Mouse (Mus musculus) heart, embryonic 10.5 days (tissue): ENCODE data around the gene Pigo. TPM values are rescaled to one million over a fixed set of nuclear protein-coding genes. Genes with fewer than 3 reads are reported as not detected.

ENCODE experiments used
- DNase-seq: peaks from one replicate; pipeline ENCODE4 v3.0.0-alpha.2; 2017; ENCODE audit warnings: low spot score
- H3K27ac ChIP-seq: fragments of 300-500 bp; sonication (generic); 2 replicates; pipeline ENCODE4 v1.5.1; 2016; ENCODE audit warnings: mild to moderate bottlenecking
- H3K27me3 ChIP-seq: fragments of 300-500 bp; sonication (generic); 2 replicates; pipeline ENCODE4 v1.6.1; 2016; ENCODE audit warnings: mild to moderate bottlenecking; ENCODE audit not compliant: poor library complexity, insufficient read depth, severe bottlenecking
- H3K36me3 ChIP-seq: fragments of 300-500 bp; sonication (generic); 2 replicates; pipeline ENCODE4 v1.6.1; 2016; ENCODE audit warnings: mild to moderate bottlenecking, moderate library complexity
- H3K4me1 ChIP-seq: fragments of 300-500 bp; sonication (generic); 2 replicates; pipeline ENCODE4 v1.6.1; 2016; ENCODE audit warnings: mild to moderate bottlenecking
- H3K4me3 ChIP-seq: fragments of 300-500 bp; sonication (generic); 2 replicates; pipeline ENCODE4 v1.5.1; 2016; ENCODE audit warnings: mild to moderate bottlenecking, moderate library complexity
- H3K9me3 ChIP-seq: fragments of 300-500 bp; sonication (generic); 2 replicates; pipeline ENCODE4 v1.6.1; 2016; ENCODE audit warnings: mild to moderate bottlenecking, moderate library complexity
- WGBS: fragments of 180-500 bp; shearing (Covaris S2); methylation state at CpG from one replicate; pipeline ENCODE4 v1.1.7; 2016; 5-methylcytosine and 5-hydroxymethylcytosine counted together
- polyA plus RNA-seq: library from polyadenylated mRNA; unstranded; fragments of >200 nt; fragmentation: Nextera tagmentation; extraction: Ambion mirVana; gene quantifications from 2 replicates; pipeline ENCODE4 v1.2.1, GENCODE M21; 2016

The Pigo gene
- polyA plus RNA-seq, result 18.4 and 21.0 TPM in 2 replicates

GRCm38 (mm10) chr4:43025084-43025960 lies at the start of gene Pigo:
TSS of gene Pigo (minus strand) at chr4:43025819.
- peak within 1 kb of the TSS; percentile 74 for H3K4me3 ChIP-seq
- peaks cover 81% of the 10 kb centered on the region for H3K36me3 ChIP-seq
- peak; percentile 96 for DNase-seq
- WGBS, result 8% methylated on average over 42 of the region's 42 CpGs
- H3K27ac ChIP-seq, result peak within 1 kb of the TSS; percentile 90
- H3K4me1 ChIP-seq, result peaks cover 20% of the 10 kb centered on the region
- H3K9me3 ChIP-seq, result no peaks in the 10 kb centered on the region
- H3K27me3 ChIP-seq, result no peaks in the 10 kb centered on the region

GRCm38 (mm10) chr4:43074923-43075322 lies 49.3 kb upstream of the Pigo start:
- H3K4me1 ChIP-seq, result no peaks in the 10 kb centered on the region
- H3K27ac ChIP-seq, result no peak overlapping the region
- H3K36me3 ChIP-seq, result no peaks in the 10 kb centered on the region
- DNase-seq, result no peak
- no peaks in the 10 kb centered on the region for H3K9me3 ChIP-seq
- no peak overlapping the region for H3K4me3 ChIP-seq
- H3K27me3 ChIP-seq, result no peaks in the 10 kb centered on the region

- H3K27me3 ChIP-seq, result 0 out of 2 replicates have a peak, but pooled peaks cover 6% of the 10 kb centered on the region
- no peak overlapping the region for H3K27ac ChIP-seq
- H3K9me3 ChIP-seq, result no peaks in the 10 kb centered on the region
- H3K4me1 ChIP-seq, result no peaks in the 10 kb centered on the region
- H3K4me3 ChIP-seq, result no peak overlapping the region
- no peaks in the 10 kb centered on the region for H3K36me3 ChIP-seq
- 87% methylated on average over 4 of the region's 4 CpGs for WGBS
- DNase-seq, result no peak
These were observed 39.9 kb upstream of the Pigo start for GRCm38 (mm10) chr4:43065471-43065870.

GRCm38 (mm10) chr4:43060286-43060685 lies 34.7 kb upstream of the Pigo start:
- Histone ChIP-seq H3K36me3 (no peaks in the 10 kb centered on the region), H3K4me3 (peak overlapping the region; percentile 77; the same call in 1 of the 2 replicates), H3K9me3 (no peaks in the 10 kb centered on the region), H3K27ac (no peak overlapping the region), H3K4me1 (peaks cover 6% of the 10 kb centered on the region), H3K27me3 (peaks cover 16% of the 10 kb centered on the region; the same call in 1 of the 2 replicates)
- WGBS, result 54% methylated on average over 3 of the region's 3 CpGs
- no peak for DNase-seq

GRCm38 (mm10) chr4:43059697-43060096 lies 34.1 kb upstream of the Pigo start:
- WGBS, result 44% methylated on average over 3 of the region's 3 CpGs
- H3K4me1 ChIP-seq, result peaks cover 6% of the 10 kb centered on the region
- peak overlapping the region; percentile 93 for H3K27ac ChIP-seq
- no peaks in the 10 kb centered on the region for H3K36me3 ChIP-seq
- peaks cover 16% of the 10 kb centered on the region; the same call in 1 of the 2 replicates for H3K27me3 ChIP-seq
- DNase-seq, result no peak
- H3K9me3 ChIP-seq, result no peaks in the 10 kb centered on the region
- H3K4me3 ChIP-seq, result peak overlapping the region; percentile 77

GRCm38 (mm10) chr4:43058753-43059654 lies 33.4 kb upstream of the Pigo start, which contains the start of gene Unc13b:
TSS of gene Unc13b (plus strand) at chr4:43058953.
- WGBS, result 1% methylated on average over 89 of the region's 90 CpGs
- peak within 1 kb of the TSS; percentile 93 for H3K27ac ChIP-seq

GRCm38 (mm10) chr4:43058392-43058752 lies 32.8 kb upstream of the Pigo start:
- peaks cover 6% of the 10 kb centered on the region for H3K4me1 ChIP-seq
- H3K4me3 ChIP-seq, result peak overlapping the region; percentile 77
- 22% methylated on average over 8 of the region's 8 CpGs for WGBS
- H3K36me3 ChIP-seq, result no peaks in the 10 kb centered on the region
- H3K27ac ChIP-seq, result peak overlapping the region; percentile 93; the same call in 1 of the 2 replicates
- no peak for DNase-seq
- no peaks in the 10 kb centered on the region for H3K9me3 ChIP-seq
- peaks cover 16% of the 10 kb centered on the region; the same call in 1 of the 2 replicates for H3K27me3 ChIP-seq

More at GRCm38 (mm10) chr4:43058753-43059654, 33.4 kb upstream of the Pigo start, which contains the start of gene Unc13b:
- H3K4me3 ChIP-seq, result peak within 1 kb of the TSS; percentile 77
- H3K9me3 ChIP-seq, result no peaks in the 10 kb centered on the region
- peak; percentile 98 for DNase-seq
- no peaks in the 10 kb centered on the region for H3K36me3 ChIP-seq
- H3K27me3 ChIP-seq, result peaks cover 16% of the 10 kb centered on the region; the same call in 1 of the 2 replicates
- H3K4me1 ChIP-seq, result peaks cover 6% of the 10 kb centered on the region

GRCm38 (mm10) chr4:43057654-43058053 lies 32.0 kb upstream of the Pigo start:
- DNase-seq, result no peak
- peaks cover 16% of the 10 kb centered on the region; the same call in 1 of the 2 replicates for H3K27me3 ChIP-seq
- no peaks in the 10 kb centered on the region for H3K36me3 ChIP-seq
- no peaks in the 10 kb centered on the region for H3K9me3 ChIP-seq
- WGBS, result 88% methylated on average over 5 of the region's 5 CpGs
- H3K27ac ChIP-seq, result no peak overlapping the region
- H3K4me1 ChIP-seq, result peaks cover 6% of the 10 kb centered on the region
- no peak overlapping the region for H3K4me3 ChIP-seq

GRCm38 (mm10) chr4:43052627-43053026 lies 27.0 kb upstream of the Pigo start:
- Histone ChIP-seq H3K36me3 (no peaks in the 10 kb centered on the region), H3K27me3 (no peaks in the 10 kb centered on the region), H3K4me1 (0 out of 2 replicates have a peak, but pooled peaks cover 5% of the 10 kb centered on the region), H3K9me3 (no peaks in the 10 kb centered on the region), H3K4me3 (no peak overlapping the region), H3K27ac (no peak overlapping the region)
- 9% methylated on average over 4 of the region's 4 CpGs for WGBS
- DNase-seq, result no peak

- no peaks in the 10 kb centered on the region for H3K27me3 ChIP-seq
- DNase-seq, result no peak
- no peak overlapping the region for H3K27ac ChIP-seq
- H3K9me3 ChIP-seq, result no peaks in the 10 kb centered on the region
- 5% methylated on average over 5 of the region's 5 CpGs for WGBS
- H3K36me3 ChIP-seq, result no peaks in the 10 kb centered on the region
- no peak overlapping the region for H3K4me3 ChIP-seq
- peaks cover 33% of the 10 kb centered on the region for H3K4me1 ChIP-seq
These were observed 21.6 kb upstream of the Pigo start for GRCm38 (mm10) chr4:43047231-43047630.

- Histone ChIP-seq H3K9me3 (no peaks in the 10 kb centered on the region), H3K4me1 (peaks cover 31% of the 10 kb centered on the region), H3K36me3 (no peaks in the 10 kb centered on the region), H3K4me3 (peak overlapping the region; percentile 72; the same call in 1 of the 2 replicates), H3K27me3 (no peaks in the 10 kb centered on the region), H3K27ac (no peak overlapping the region)
- WGBS, result 58% methylated on average over 5 of the region's 5 CpGs
- no peak for DNase-seq
These were observed 21.0 kb upstream of the Pigo start for GRCm38 (mm10) chr4:43046607-43047006.

GRCm38 (mm10) chr4:43045659-43046302 lies 20.2 kb upstream of the Pigo start, which contains the start of gene Fam214b:
TSS of gene Fam214b (minus strand) at chr4:43046220.
- peak within 1 kb of the TSS; percentile 83 for H3K27ac ChIP-seq
- H3K9me3 ChIP-seq, result no peaks in the 10 kb centered on the region
- DNase-seq, result peak; percentile 99
- H3K36me3 ChIP-seq, result no peaks in the 10 kb centered on the region
- peaks cover 35% of the 10 kb centered on the region for H3K4me1 ChIP-seq
- H3K27me3 ChIP-seq, result no peaks in the 10 kb centered on the region
- H3K4me3 ChIP-seq, result peak within 1 kb of the TSS; percentile 72
- under 1% methylated on average over 33 of the region's 33 CpGs for WGBS
